Mouse (Mus musculus): Measurements from ENCODE around the gene Slc38a2. TPM values are rescaled to one million over a fixed set of nuclear protein-coding genes. Genes with fewer than 3 reads are reported as not detected.

Slc38a2 gene
- polyA plus RNA-seq, 1 experiment from 2014 or later: 191 TPM

DNA sequence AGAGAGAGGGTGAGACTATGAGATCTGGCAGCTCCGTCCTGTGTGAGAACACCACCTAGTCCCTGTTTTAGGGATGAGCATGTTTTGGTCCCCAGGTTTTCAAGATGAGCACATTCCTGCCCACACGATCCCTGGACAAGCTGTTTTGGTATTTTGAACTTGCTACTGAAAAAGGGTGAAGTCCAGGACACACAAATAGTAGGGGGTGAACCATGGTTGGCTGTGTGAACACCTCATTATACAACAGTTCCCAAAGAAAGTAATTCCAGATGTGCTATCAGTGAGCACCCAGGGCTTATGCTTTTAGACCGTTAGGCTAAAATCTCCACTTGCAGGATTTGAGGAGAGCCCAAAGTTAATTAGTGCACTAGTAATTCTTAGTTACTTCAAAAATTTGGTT, 17.7 kb upstream of the Slc38a2 start:
- no peak overlapping the region for H3K27ac ChIP-seq (replicated peaks in 1 of 2; ENCODE audit: control insufficient read depth in 1 of 2, insufficient read depth in 1 of 2, low read depth in 2 of 2, low read length in 2 of 2)
- no peaks in the 10 kb centered on the region for H3K9me3 ChIP-seq (ENCODE audit: control insufficient read depth, low read length)
- 82% methylated on average over 3 of the region's 3 CpGs for WGBS
- no peak overlapping the region for H3K4me3 ChIP-seq (ENCODE audit: control insufficient read depth in 1 of 2, insufficient read depth in 1 of 2, low read depth in 1 of 2, low read length in 2 of 2)
- no peaks in the 10 kb centered on the region for H3K27me3 ChIP-seq (ENCODE audit: control insufficient read depth, insufficient read depth, low read length)
- no peak for ATAC-seq (ENCODE audit: insufficient number of reproducible peaks, insufficient read depth, low FRiP score, low read depth)
- H3K9ac ChIP-seq (ENCODE audit: low read length): no peak overlapping the region
- peaks cover 6 to 7% of the 10 kb centered on the region in 2 experiments; a peak in 3 of 4 replicates for H3K4me1 ChIP-seq (ENCODE audit: control insufficient read depth in 2 of 2, insufficient read depth in 2 of 2, low read length in 2 of 2)
- no peak overlapping the region for H3K4me2 ChIP-seq (ENCODE audit: low read length)
- no peaks in the 10 kb centered on the region for H3K36me3 ChIP-seq (ENCODE audit: control insufficient read depth, insufficient read depth, low read length)

- ATAC-seq (ENCODE audit: insufficient number of reproducible peaks, insufficient read depth, low FRiP score, low read depth): no peak
- Histone ChIP-seq H3K36me3 (ENCODE audit: control insufficient read depth, insufficient read depth, low read length) (no peaks in the 10 kb centered on the region), H3K4me3 (ENCODE audit: control insufficient read depth in 1 of 2, insufficient read depth in 1 of 2, low read depth in 1 of 2, low read length in 2 of 2) (no peak overlapping the region), H3K4me2 (ENCODE audit: low read length) (no peak overlapping the region), H3K4me1 (ENCODE audit: control insufficient read depth in 2 of 2, insufficient read depth in 2 of 2, low read length in 2 of 2) (peaks cover 6 to 7% of the 10 kb centered on the region in 2 experiments; a peak in 3 of 4 replicates), H3K27me3 (ENCODE audit: control insufficient read depth, insufficient read depth, low read length) (no peaks in the 10 kb centered on the region), H3K9me3 (ENCODE audit: control insufficient read depth, low read length) (no peaks in the 10 kb centered on the region), H3K9ac (ENCODE audit: low read length) (no peak overlapping the region), H3K27ac (replicated peaks in 1 of 2; ENCODE audit: control insufficient read depth in 1 of 2, insufficient read depth in 1 of 2, low read depth in 2 of 2, low read length in 2 of 2) (peak overlapping the region in 1 of 2 experiments; percentile 27; a peak in 1 of 4 replicates)
- WGBS: 62% methylated on average over 4 of the region's 4 CpGs
These were observed 16.8 kb upstream of the Slc38a2 start for GRCm38 (mm10) chr15:96716371-96716770.

- WGBS: 91% methylated on average over 7 of the region's 7 CpGs
- ATAC-seq (ENCODE audit: insufficient number of reproducible peaks, insufficient read depth, low FRiP score, low read depth): no peak
- H3K27ac ChIP-seq (replicated peaks in 1 of 2; ENCODE audit: control insufficient read depth in 1 of 2, insufficient read depth in 1 of 2, low read depth in 2 of 2, low read length in 2 of 2): no peak overlapping the region
These were observed 16.2 kb upstream of the Slc38a2 start for GRCm38 (mm10) chr15:96715692-96716080.

DNA sequence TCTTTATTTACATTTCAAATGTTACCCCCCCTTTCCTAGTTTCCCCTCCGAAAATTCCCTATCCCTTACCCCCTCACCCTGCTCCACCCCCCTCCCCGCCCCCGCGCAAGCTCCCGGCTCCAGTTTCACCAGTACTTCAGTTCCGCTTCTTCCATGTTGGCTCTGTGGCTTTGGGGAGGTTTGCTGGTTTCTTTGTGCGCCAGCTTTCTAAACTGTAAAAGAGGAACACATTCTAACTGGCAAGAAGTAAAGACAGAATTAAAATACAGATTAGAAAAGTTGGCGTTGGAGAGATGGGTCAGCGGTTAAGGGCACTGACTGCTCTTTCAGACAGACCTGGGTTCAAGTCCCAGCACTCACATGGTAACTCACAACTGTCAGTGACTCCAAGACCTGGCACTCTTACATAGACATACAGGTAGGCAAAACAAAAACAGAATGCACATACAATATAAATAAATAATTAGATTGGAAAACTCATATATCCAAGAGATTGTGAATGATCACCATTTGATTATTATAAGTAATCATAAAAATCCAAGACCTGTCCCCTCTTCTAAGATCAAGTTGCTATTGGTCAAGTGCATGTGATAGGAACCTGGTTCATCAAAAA, 15.7 kb upstream of the Slc38a2 start:
- ATAC-seq (ENCODE audit: insufficient number of reproducible peaks, insufficient read depth, low FRiP score, low read depth): no peak

More at GRCm38 (mm10) chr15:96715692-96716080, 16.2 kb upstream of the Slc38a2 start:
- Histone ChIP-seq H3K36me3 (ENCODE audit: control insufficient read depth, insufficient read depth, low read length) (no peaks in the 10 kb centered on the region), H3K9me3 (ENCODE audit: control insufficient read depth, low read length) (no peaks in the 10 kb centered on the region), H3K27me3 (ENCODE audit: control insufficient read depth, insufficient read depth, low read length) (no peaks in the 10 kb centered on the region), H3K4me2 (ENCODE audit: low read length) (no peak overlapping the region), H3K4me1 (ENCODE audit: control insufficient read depth in 2 of 2, insufficient read depth in 2 of 2, low read length in 2 of 2) (peaks cover 7 to 12% of the 10 kb centered on the region in 2 experiments; a peak in 3 of 4 replicates), H3K9ac (ENCODE audit: low read length) (no peak overlapping the region), H3K4me3 (ENCODE audit: control insufficient read depth in 1 of 2, insufficient read depth in 1 of 2, low read depth in 1 of 2, low read length in 2 of 2) (no peak overlapping the region)

GRCm38 (mm10) chr15:96714676-96715016, 15.1 kb upstream of the Slc38a2 start:
- Histone ChIP-seq H3K4me1 (ENCODE audit: control insufficient read depth in 2 of 2, insufficient read depth in 2 of 2, low read length in 2 of 2) (peaks cover 7 to 12% of the 10 kb centered on the region in 2 experiments; a peak in 3 of 4 replicates), H3K4me3 (ENCODE audit: control insufficient read depth in 1 of 2, insufficient read depth in 1 of 2, low read depth in 1 of 2, low read length in 2 of 2) (no peak overlapping the region), H3K27ac (replicated peaks in 1 of 2; ENCODE audit: control insufficient read depth in 1 of 2, insufficient read depth in 1 of 2, low read depth in 2 of 2, low read length in 2 of 2) (no peak overlapping the region), H3K27me3 (ENCODE audit: control insufficient read depth, insufficient read depth, low read length) (no peaks in the 10 kb centered on the region), H3K4me2 (ENCODE audit: low read length) (no peak overlapping the region), H3K36me3 (ENCODE audit: control insufficient read depth, insufficient read depth, low read length) (no peaks in the 10 kb centered on the region), H3K9ac (ENCODE audit: low read length) (no peak overlapping the region), H3K9me3 (ENCODE audit: control insufficient read depth, low read length) (no peaks in the 10 kb centered on the region)
- WGBS: 72% methylated on average over 3 of the region's 3 CpGs
- ATAC-seq (ENCODE audit: insufficient number of reproducible peaks, insufficient read depth, low FRiP score, low read depth): no peak

More for the DNA sequence above, 15.7 kb upstream of the Slc38a2 start:
- H3K4me2 ChIP-seq (ENCODE audit: low read length): no peak overlapping the region
- no peak overlapping the region for H3K4me3 ChIP-seq (ENCODE audit: control insufficient read depth in 1 of 2, insufficient read depth in 1 of 2, low read depth in 1 of 2, low read length in 2 of 2)
- no peaks in the 10 kb centered on the region for H3K27me3 ChIP-seq (ENCODE audit: control insufficient read depth, insufficient read depth, low read length)
- no peaks in the 10 kb centered on the region for H3K36me3 ChIP-seq (ENCODE audit: control insufficient read depth, insufficient read depth, low read length)
- peaks cover 7 to 12% of the 10 kb centered on the region in 2 experiments; a peak in 3 of 4 replicates for H3K4me1 ChIP-seq (ENCODE audit: control insufficient read depth in 2 of 2, insufficient read depth in 2 of 2, low read length in 2 of 2)
- no peak overlapping the region for H3K9ac ChIP-seq (ENCODE audit: low read length)
- WGBS: 95% methylated on average over 9 of the region's 9 CpGs
- no peak overlapping the region for H3K27ac ChIP-seq (replicated peaks in 1 of 2; ENCODE audit: control insufficient read depth in 1 of 2, insufficient read depth in 1 of 2, low read depth in 2 of 2, low read length in 2 of 2)
- no peaks in the 10 kb centered on the region for H3K9me3 ChIP-seq (ENCODE audit: control insufficient read depth, low read length)

DNA sequence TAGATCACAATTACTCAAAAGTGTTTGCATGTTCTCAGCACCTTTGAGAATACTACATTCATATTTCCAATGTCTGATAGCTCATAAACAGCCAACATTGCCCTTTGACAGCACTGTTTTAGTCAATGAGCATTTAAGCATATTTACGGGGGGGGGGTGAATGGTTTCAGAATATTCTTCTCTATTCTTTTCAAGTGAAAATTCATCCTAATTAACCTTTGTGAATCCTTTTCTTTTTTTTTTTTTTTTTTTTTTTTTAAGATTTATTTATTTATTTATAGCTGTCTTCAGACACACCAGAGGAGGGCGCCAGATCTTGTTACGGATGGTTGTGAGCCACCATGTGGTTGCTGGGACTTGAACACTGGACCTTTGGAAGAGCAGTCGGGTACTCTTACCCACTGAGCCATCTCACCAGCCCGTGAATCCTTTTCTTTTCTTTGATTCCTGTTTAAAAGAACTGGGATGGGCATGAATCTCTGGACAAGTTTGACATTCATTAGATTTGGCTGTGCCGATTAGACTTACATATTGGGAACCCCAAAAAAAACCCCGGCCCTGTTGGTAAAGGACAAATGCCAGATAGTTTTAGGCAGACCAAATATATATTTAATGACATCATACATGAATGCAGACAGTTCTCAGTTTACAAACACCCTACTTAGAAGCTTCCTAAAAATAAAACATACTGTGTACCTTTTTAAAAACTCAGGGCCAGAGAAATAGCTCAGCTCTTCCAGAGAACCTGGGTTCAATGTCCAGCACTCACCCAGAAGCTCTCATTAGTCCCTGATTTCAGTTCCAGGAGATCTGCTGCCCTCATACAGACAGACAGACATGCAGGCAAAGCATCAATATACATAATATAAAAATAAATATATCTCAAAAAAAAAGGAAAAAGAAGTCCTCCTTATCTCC, 14.5 kb upstream of the Slc38a2 start:
- H3K27me3 ChIP-seq (ENCODE audit: control insufficient read depth, insufficient read depth, low read length): no peaks in the 10 kb centered on the region

DNA sequence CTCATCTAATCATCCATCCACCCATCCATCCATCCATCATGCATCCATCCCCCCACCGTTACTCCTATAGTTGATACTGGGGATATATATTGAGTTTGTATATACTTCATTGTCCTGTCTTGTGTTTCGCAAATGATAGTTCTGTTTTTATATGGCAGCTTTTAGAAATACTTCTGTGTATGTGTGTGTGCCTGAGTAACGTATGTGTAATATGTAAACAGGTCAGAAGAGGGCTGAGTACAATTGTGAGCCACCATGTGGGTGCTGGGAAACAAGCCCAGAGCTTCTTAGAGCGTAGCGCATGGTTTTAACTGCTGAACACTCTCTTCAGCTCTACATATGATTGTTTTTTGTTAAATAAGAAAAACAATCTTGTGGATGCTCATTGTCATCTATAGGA, 12.8 kb upstream of the Slc38a2 start:
- Histone ChIP-seq H3K9me3 (ENCODE audit: control insufficient read depth, low read length) (no peaks in the 10 kb centered on the region), H3K27ac (replicated peaks in 1 of 2; ENCODE audit: control insufficient read depth in 1 of 2, insufficient read depth in 1 of 2, low read depth in 2 of 2, low read length in 2 of 2) (no peak overlapping the region), H3K27me3 (ENCODE audit: control insufficient read depth, insufficient read depth, low read length) (no peaks in the 10 kb centered on the region), H3K4me1 (ENCODE audit: control insufficient read depth in 2 of 2, insufficient read depth in 2 of 2, low read length in 2 of 2) (peaks cover 9 to 15% of the 10 kb centered on the region in 2 experiments; a peak in 3 of 4 replicates), H3K36me3 (ENCODE audit: control insufficient read depth, insufficient read depth, low read length) (no peaks in the 10 kb centered on the region), H3K4me2 (ENCODE audit: low read length) (no peak overlapping the region), H3K4me3 (ENCODE audit: control insufficient read depth in 1 of 2, insufficient read depth in 1 of 2, low read depth in 1 of 2, low read length in 2 of 2) (no peak overlapping the region), H3K9ac (ENCODE audit: low read length) (no peak overlapping the region)
- 96% methylated on average over 5 of the region's 5 CpGs for WGBS
- no peak for ATAC-seq (ENCODE audit: insufficient number of reproducible peaks, insufficient read depth, low FRiP score, low read depth)

More for the DNA sequence above, 14.5 kb upstream of the Slc38a2 start:
- H3K4me2 ChIP-seq (ENCODE audit: low read length): no peak overlapping the region
- H3K9ac ChIP-seq (ENCODE audit: low read length): no peak overlapping the region
- H3K27ac ChIP-seq (replicated peaks in 1 of 2; ENCODE audit: control insufficient read depth in 1 of 2, insufficient read depth in 1 of 2, low read depth in 2 of 2, low read length in 2 of 2): no peak overlapping the region
- no peak for ATAC-seq (ENCODE audit: insufficient number of reproducible peaks, insufficient read depth, low FRiP score, low read depth)
- no peaks in the 10 kb centered on the region for H3K36me3 ChIP-seq (ENCODE audit: control insufficient read depth, insufficient read depth, low read length)
- 91% methylated on average over 6 of the region's 7 CpGs for WGBS
- H3K4me1 ChIP-seq (ENCODE audit: control insufficient read depth in 2 of 2, insufficient read depth in 2 of 2, low read length in 2 of 2): peaks cover 7 to 14% of the 10 kb centered on the region in 2 experiments; a peak in 3 of 4 replicates
- H3K9me3 ChIP-seq (ENCODE audit: control insufficient read depth, low read length): no peaks in the 10 kb centered on the region
- H3K4me3 ChIP-seq (ENCODE audit: control insufficient read depth in 1 of 2, insufficient read depth in 1 of 2, low read depth in 1 of 2, low read length in 2 of 2): no peak overlapping the region
